Mouse (Mus musculus) bone marrow macrophage, adult 2 months (primary cell): Measurements from ENCODE around the gene Gm17542.
"Not testable (repeated sequence)": the region's sequence is repeated elsewhere in the genome, so short reads cannot be mapped to it uniquely, and the experiment has no call there.

Experiments used
- CTCF ChIP-seq: IDR thresholded peaks from 2 replicates; pipeline ENCODE4 v1.5.1; 2012; ENCODE audit warnings: low read depth, mild to moderate bottlenecking, low read length, moderate library complexity
- POLR2A ChIP-seq: IDR thresholded peaks from 2 replicates; pipeline ENCODE4 v1.6.1; 2012; ENCODE audit warnings: mild to moderate bottlenecking, low read depth, low read length, borderline replicate concordance

DNA sequence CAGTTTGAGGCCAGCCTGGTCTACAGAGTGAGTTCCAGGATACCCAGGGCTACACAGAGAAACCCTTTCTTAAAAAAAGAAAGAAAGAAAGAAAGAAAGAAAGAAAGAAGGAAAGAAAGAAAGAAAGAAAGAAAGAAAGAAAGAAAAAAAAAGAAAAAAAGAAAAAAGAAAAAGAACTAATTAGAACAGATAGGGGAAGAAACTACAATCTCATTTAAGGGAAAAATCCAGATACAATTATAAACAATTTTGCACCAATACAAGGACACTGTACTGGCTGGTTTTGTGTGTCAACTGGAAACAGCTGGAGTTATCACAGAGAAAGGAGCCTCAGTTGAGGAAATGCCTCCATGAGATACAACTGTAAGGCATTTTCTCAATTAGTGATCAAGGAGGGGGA lies at the start of gene Gm17542:
- TF ChIP-seq POLR2A, CTCF: not testable (repeated sequence)
